Mouse (Mus musculus): ENCODE results near the gene Cfap73.

DNA sequence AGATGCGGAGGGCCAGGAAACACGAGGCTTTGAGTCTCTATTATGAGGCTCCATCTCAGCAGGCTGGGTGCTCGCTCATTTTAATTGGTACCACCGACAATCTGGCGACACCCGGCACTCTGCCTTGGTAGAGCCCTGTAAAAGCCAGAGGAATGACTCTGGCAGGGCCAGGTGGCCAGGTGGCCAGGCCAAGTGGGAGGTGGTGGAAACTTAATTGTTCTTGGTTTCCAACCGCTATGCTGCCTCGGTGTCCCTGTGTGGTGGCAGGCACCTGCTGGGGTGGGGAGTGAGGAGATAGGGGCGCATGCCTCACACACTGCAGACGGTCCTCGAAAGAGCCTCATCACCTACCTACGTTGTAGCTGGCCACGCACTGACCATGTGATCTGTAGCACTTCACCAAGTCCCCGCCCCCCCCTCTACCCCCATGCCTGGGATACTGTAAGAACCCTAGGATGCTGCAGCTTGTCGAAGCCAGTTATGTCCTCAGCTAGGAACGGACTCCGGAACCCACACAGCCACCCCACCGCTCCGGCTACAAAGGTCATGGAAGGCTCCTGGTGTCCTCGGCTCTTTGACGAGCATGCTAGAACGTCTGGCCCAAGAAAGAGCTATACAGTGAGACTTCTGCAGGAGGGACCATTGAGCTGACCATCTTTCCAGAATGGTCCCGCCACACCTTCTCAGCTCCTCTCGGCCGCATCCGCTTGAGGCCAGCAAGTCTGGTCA, 54.0 kb downstream of the Cfap73 start:
- TF ChIP-seq CTCF (IDR thresholded peaks at IDR 0.05; ENCODE audit: low read depth) (no peak), EP300 (IDR thresholded peaks at IDR 0.05; ENCODE audit: low read depth) (no peak)
